Mouse (Mus musculus) myocyte (in vitro differentiated cells): ENCODE data around the gene Sult1d1. TPM values are rescaled to one million over a fixed set of nuclear protein-coding genes. Genes with fewer than 3 reads are reported as not detected.
"Not testable (repeated sequence)": the region's sequence is repeated elsewhere in the genome, so short reads cannot be mapped to it uniquely, and the experiment has no call there.

ENCODE experiments used
- H3K27me3 ChIP-seq: one replicate; pipeline ENCODE4 v1.6.1; 2011; ENCODE audit not compliant: control insufficient read depth, insufficient read depth, insufficient read length
- H3K36me3 ChIP-seq: one replicate; pipeline ENCODE4 v1.6.1; 2011; ENCODE audit not compliant: control insufficient read depth, insufficient read depth
- H3K4me2 ChIP-seq: one replicate; pipeline ENCODE4 v1.6.1; 2011; ENCODE audit warnings: low read depth, control low read depth
- H3K4me3 ChIP-seq: one replicate; pipeline ENCODE4 v1.5.1; 2011; ENCODE audit warnings: mild to moderate bottlenecking, control low read depth, moderate library complexity
- H3K79me2 ChIP-seq: one replicate; pipeline ENCODE4 v1.6.1; 2011; ENCODE audit not compliant: control insufficient read depth, insufficient read depth
- H3ac ChIP-seq: one replicate; pipeline ENCODE4 v1.6.1; 2011; ENCODE audit not compliant: control insufficient read depth, insufficient read length
- CEBPB ChIP-seq: IDR thresholded peaks from 2 replicates; pipeline ENCODE4 v1.6.1; 2011; ENCODE audit warnings: mild to moderate bottlenecking, moderate library complexity; ENCODE audit not compliant: poor library complexity, insufficient read depth, severe bottlenecking
- E2F4 ChIP-seq: IDR thresholded peaks from one replicate; pipeline ENCODE4 v1.6.1; 2011; ENCODE audit warnings: mild to moderate bottlenecking, control low read depth, moderate library complexity; ENCODE audit not compliant: insufficient read depth
- MAX ChIP-seq: IDR thresholded peaks from one replicate; pipeline ENCODE4 v1.6.1; 2011; ENCODE audit warnings: low read depth, mild to moderate bottlenecking, control low read depth
- MYOD1 ChIP-seq, 3 experiments: IDR thresholded peaks; one replicate each; pipeline ENCODE4 v1.6.1; 2011; ENCODE audit warnings: control low read depth in 2 of 3, low read depth in 2 of 3, mild to moderate bottlenecking in 2 of 3, moderate library complexity in 1 of 3; ENCODE audit not compliant: insufficient read length in 2 of 3, control insufficient read depth in 1 of 3
- MYOG ChIP-seq, 3 experiments: IDR thresholded peaks; one replicate each; pipeline ENCODE4 v1.6.1; 2011; ENCODE audit warnings: control low read depth in 2 of 3, low read depth in 2 of 3, mild to moderate bottlenecking in 2 of 3; ENCODE audit not compliant: insufficient read length in 2 of 3, control insufficient read depth in 1 of 3, insufficient read depth in 1 of 3
- POLR2A ChIP-seq: IDR thresholded peaks from one replicate; pipeline ENCODE4 v1.6.1; 2011; ENCODE audit warnings: low read depth, mild to moderate bottlenecking, control low read depth, moderate library complexity; ENCODE audit not compliant: insufficient read length
- POLR2AphosphoS2 ChIP-seq: IDR thresholded peaks from one replicate; pipeline ENCODE4 v1.6.1; 2011; ENCODE audit warnings: low read depth, control low read depth; ENCODE audit not compliant: insufficient read length
- REST ChIP-seq: IDR thresholded peaks from one replicate; pipeline ENCODE4 v1.6.1; 2011; ENCODE audit warnings: mild to moderate bottlenecking, control low read depth, moderate library complexity; ENCODE audit not compliant: insufficient read depth, insufficient read length
- SRF ChIP-seq: IDR thresholded peaks from one replicate; pipeline ENCODE4 v1.6.1; 2011; ENCODE audit warnings: low read depth; ENCODE audit not compliant: control insufficient read depth, insufficient read length
- TCF12 ChIP-seq: IDR thresholded peaks from one replicate; pipeline ENCODE4 v1.6.1; 2011; ENCODE audit warnings: mild to moderate bottlenecking, control low read depth; ENCODE audit not compliant: poor library complexity, insufficient read depth, severe bottlenecking
- TCF3 ChIP-seq: IDR thresholded peaks from one replicate; pipeline ENCODE4 v1.6.1; 2011; ENCODE audit warnings: low read depth, control low read depth; ENCODE audit not compliant: insufficient read length
- USF1 ChIP-seq: IDR thresholded peaks from one replicate; pipeline ENCODE4 v1.6.1; 2011; ENCODE audit warnings: low read depth, mild to moderate bottlenecking, control low read depth, moderate library complexity
- polyA plus RNA-seq: library from polyadenylated mRNA; unstranded; fragments of >200 nt; fragmentation: generic; extraction: Trizol; gene quantifications from one replicate; pipeline ENCODE4 v1.2.1, GENCODE M21; 2012; ENCODE audit warnings: missing spikeins

Sult1d1 gene
- polyA plus RNA-seq, 1 experiment = not detected

DNA sequence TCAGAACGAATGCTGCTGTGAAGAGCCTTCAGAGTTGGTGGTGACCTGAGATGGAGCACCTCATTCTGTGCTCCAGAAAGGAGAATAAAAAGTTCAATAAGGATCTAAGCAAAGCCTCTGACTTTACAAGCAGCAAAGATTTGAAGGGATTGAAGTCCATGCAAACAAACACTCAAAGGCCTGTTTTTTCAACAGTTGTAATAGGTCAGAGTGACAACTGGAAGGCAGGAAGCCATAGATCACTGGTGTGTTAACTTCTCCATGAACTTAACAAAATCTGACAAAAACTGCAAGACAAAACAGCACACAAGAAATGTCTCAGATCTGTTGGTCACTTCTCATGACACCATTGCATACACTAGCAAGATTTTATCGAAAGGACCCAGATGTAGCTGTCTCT is 30.7 kb downstream of the Sult1d1 start, which contains the start of gene Sult1b1:
Gene Sult1b1 (minus strand): TSS at position 85 of the 400 bp plus-strand sequence.
- no peaks in the 10 kb centered on the region for H3K36me3 ChIP-seq
- TF ChIP-seq TCF12 (no peak), MAX (no peak), POLR2AphosphoS2 (no peak), E2F4 (no peak), REST (no peak), CEBPB (no peak), MYOG (IDR thresholded peaks at IDR 0.05; ENCODE audit: control insufficient read depth in 1 of 3, insufficient read depth in 1 of 3, insufficient read length in 2 of 3, low read depth in 2 of 3) (no peak), MYOD1 (IDR thresholded peaks at IDR 0.05; ENCODE audit: control insufficient read depth in 1 of 3, insufficient read length in 2 of 3, low read depth in 2 of 3) (no peak), TCF3 (no peak), POLR2A (no peak), USF1 (no peak)
- H3K4me2 ChIP-seq = no peak within 1 kb of the TSS

GRCm38 (mm10) chr5:87535994-87536644 is 32.7 kb downstream of the Sult1d1 start:
- TF ChIP-seq MYOG (IDR thresholded peaks at IDR 0.05; ENCODE audit: control insufficient read depth in 1 of 3, insufficient read depth in 1 of 3, insufficient read length in 2 of 3, low read depth in 2 of 3) (no peak), MYOD1 (IDR thresholded peaks at IDR 0.05; ENCODE audit: control insufficient read depth in 1 of 3, insufficient read length in 2 of 3, low read depth in 2 of 3) (no peak), USF1 (no peak), CEBPB (no peak), TCF3 (no peak), TCF12 (no peak), POLR2AphosphoS2 (no peak), POLR2A (no peak), MAX (no peak), REST (no peak), SRF (no peak), E2F4 (no peak)
- Histone ChIP-seq H3ac (no peak overlapping the region), H3K4me3 (no peak overlapping the region), H3K36me3 (no peaks in the 10 kb centered on the region), H3K27me3 (no peaks in the 10 kb centered on the region), H3K79me2 (no peaks in the 10 kb centered on the region), H3K4me2 (no peak overlapping the region)

More for the DNA sequence above, 30.7 kb downstream of the Sult1d1 start, which contains the start of gene Sult1b1:
- H3K4me3 ChIP-seq = no peak within 1 kb of the TSS
- H3ac ChIP-seq = no peak within 1 kb of the TSS
- H3K79me2 ChIP-seq = no peaks in the 10 kb centered on the region
- no peaks in the 10 kb centered on the region for H3K27me3 ChIP-seq

DNA sequence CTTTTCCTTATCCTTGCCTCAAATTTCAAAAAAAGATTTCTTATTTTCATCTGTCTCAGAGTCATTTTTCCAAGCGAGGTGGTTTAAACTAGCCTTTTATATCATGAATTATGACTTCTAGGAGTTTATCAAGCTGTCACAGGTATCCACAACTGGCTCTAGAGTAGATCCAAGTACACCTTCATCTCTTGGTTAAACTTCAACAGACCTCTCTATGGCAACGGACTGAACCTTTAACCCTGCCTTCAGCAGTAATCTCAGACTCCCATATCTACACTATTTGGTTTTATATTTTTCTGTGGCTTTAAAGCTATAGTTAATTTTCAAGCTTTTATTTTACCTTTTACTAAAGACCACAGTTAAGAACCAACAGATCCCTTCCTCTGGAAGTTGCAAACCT is 36.5 kb downstream of the Sult1d1 start:
- no peak overlapping the region for H3K4me3 ChIP-seq
- H3K79me2 ChIP-seq = no peaks in the 10 kb centered on the region
- no peaks in the 10 kb centered on the region for H3K36me3 ChIP-seq
- TF ChIP-seq TCF3 = no peak
- no peak for TF ChIP-seq TCF12
- no peak for TF ChIP-seq USF1
- TF ChIP-seq POLR2AphosphoS2 = no peak
- TF ChIP-seq MYOG (IDR thresholded peaks at IDR 0.05; ENCODE audit: control insufficient read depth in 1 of 3, insufficient read depth in 1 of 3, insufficient read length in 2 of 3, low read depth in 2 of 3) = no peak
- no peak for TF ChIP-seq CEBPB
- no peak for TF ChIP-seq REST
- no peak for TF ChIP-seq E2F4
- no peak for TF ChIP-seq SRF
- TF ChIP-seq MYOD1 (IDR thresholded peaks at IDR 0.05; ENCODE audit: control insufficient read depth in 1 of 3, insufficient read length in 2 of 3, low read depth in 2 of 3) = no peak
- TF ChIP-seq MAX = no peak
- TF ChIP-seq POLR2A = no peak
- no peak overlapping the region for H3ac ChIP-seq
- no peak overlapping the region for H3K4me2 ChIP-seq
- no peaks in the 10 kb centered on the region for H3K27me3 ChIP-seq

GRCm38 (mm10) chr5:87523561-87523960 is 45.3 kb downstream of the Sult1d1 start:
- not testable (repeated sequence) for H3K4me2 ChIP-seq, H3K36me3 ChIP-seq, H3K79me2 ChIP-seq, H3ac ChIP-seq, H3K27me3 ChIP-seq, H3K4me3 ChIP-seq
